Mouse (Mus musculus): ENCODE measurements around the gene Hnf4a. TPM values are rescaled to one million over a fixed set of nuclear protein-coding genes. Genes with fewer than 3 reads are reported as not detected.

Gene Hnf4a
- polyA plus RNA-seq, 1 experiment, result 0.51 TPM

- no peak for DNase-seq (ENCODE audit: low spot score)
These were observed 43.2 kb downstream of the Hnf4a start for GRCm38 (mm10) chr2:163549786-163550185.

- DNase-seq (ENCODE audit: low spot score), result no peak
These were observed 45.9 kb downstream of the Hnf4a start for GRCm38 (mm10) chr2:163552518-163552929.

GRCm38 (mm10) chr2:163554425-163554982 lies 47.9 kb downstream of the Hnf4a start:
- no peak for DNase-seq (ENCODE audit: low spot score)

GRCm38 (mm10) chr2:163554996-163555395 lies 48.4 kb downstream of the Hnf4a start:
- no peak for DNase-seq (ENCODE audit: low spot score)

GRCm38 (mm10) chr2:163555417-163555816 lies 48.8 kb downstream of the Hnf4a start:
- no peak for DNase-seq (ENCODE audit: low spot score)

GRCm38 (mm10) chr2:163558548-163558947 lies 51.9 kb downstream of the Hnf4a start:
- no peak for DNase-seq (ENCODE audit: low spot score)

GRCm38 (mm10) chr2:163559236-163559635 lies 52.6 kb downstream of the Hnf4a start:
- DNase-seq (ENCODE audit: low spot score), result no peak

- no peak for DNase-seq (ENCODE audit: low spot score)
These were observed 53.6 kb downstream of the Hnf4a start for GRCm38 (mm10) chr2:163560247-163560646.

GRCm38 (mm10) chr2:163561258-163561948 lies 54.8 kb downstream of the Hnf4a start:
- DNase-seq (ENCODE audit: low spot score), result no peak

- no peak for DNase-seq (ENCODE audit: low spot score)
These were observed 58.0 kb downstream of the Hnf4a start for GRCm38 (mm10) chr2:163564646-163565045.

GRCm38 (mm10) chr2:163574321-163574720 lies 67.7 kb downstream of the Hnf4a start:
- no peak for DNase-seq (ENCODE audit: low spot score)

- DNase-seq (ENCODE audit: low spot score), result no peak
These were observed 68.6 kb downstream of the Hnf4a start for GRCm38 (mm10) chr2:163575248-163575647.

GRCm38 (mm10) chr2:163577986-163578385 lies 71.4 kb downstream of the Hnf4a start:
- no peak for DNase-seq (ENCODE audit: low spot score)

- no peak for DNase-seq (ENCODE audit: low spot score)
These were observed 73.7 kb downstream of the Hnf4a start for GRCm38 (mm10) chr2:163580069-163580945.

GRCm38 (mm10) chr2:163583226-163584087 lies 76.8 kb downstream of the Hnf4a start:
- DNase-seq (ENCODE audit: low spot score), result no peak

GRCm38 (mm10) chr2:163584088-163584426 lies 77.4 kb downstream of the Hnf4a start:
- DNase-seq (ENCODE audit: low spot score), result no peak

- DNase-seq (ENCODE audit: low spot score), result no peak
These were observed 80.0 kb downstream of the Hnf4a start for GRCm38 (mm10) chr2:163586384-163587261.

GRCm38 (mm10) chr2:163587506-163587905 lies 80.9 kb downstream of the Hnf4a start:
- no peak for DNase-seq (ENCODE audit: low spot score)

- no peak for DNase-seq (ENCODE audit: low spot score)
These were observed 83.6 kb downstream of the Hnf4a start for GRCm38 (mm10) chr2:163590211-163590610.

GRCm38 (mm10) chr2:163590996-163591395 lies 84.4 kb downstream of the Hnf4a start:
- DNase-seq (ENCODE audit: low spot score), result no peak

GRCm38 (mm10) chr2:163592084-163592483 lies 85.5 kb downstream of the Hnf4a start:
- DNase-seq (ENCODE audit: low spot score), result no peak

Data from urinary bladder, adult 2 months (tissue).